Comparison of ENCODE assay signal across 26 mouse cellular contexts in genomic region chr1:90471806-90472205, GRCm38 (mm10).
A peak's percentile ranks its signal among the peaks of the same experiment; 100 is the strongest.
DNase-seq lines count a peak whose midpoint lies in the region; ATAC-seq lines count a peak whose summit lies in the region.
"Had no signal": no experiment of that assay in that cellular context is flagged by ENCODE, and none has a peak within 500 bp of the region (broad histone marks: within the 10 kb centered on the region; RNA-seq: fewer than 3 reads in every experiment).

No protein-coding gene starts in this region.

- no peaks in the 10 kb centered on the region for H3K36me3 ChIP-seq in forebrain, embryonic 10.5 days (replicated peaks)
- H3K36me3 ChIP-seq in forebrain, embryonic 12.5 days (replicated peaks) = no peaks in the 10 kb centered on the region
- no peaks in the 10 kb centered on the region for H3K36me3 ChIP-seq in kidney, embryonic 16.5 days (ENCODE audit: insufficient read depth, low read length)
- H3K36me3 ChIP-seq: embryonic facial prominence, embryonic 15.5 days; hindbrain, embryonic 12.5 days; midbrain, embryonic 12.5 days; neural tube, embryonic 12.5 days had no signal

- peaks cover 6% of the 10 kb centered on the region; the same call in 1 of the 2 replicates for H3K27me3 ChIP-seq in forebrain, embryonic 10.5 days (ENCODE audit: poor library complexity, severe bottlenecking)
- no peaks in the 10 kb centered on the region for H3K27me3 ChIP-seq in forebrain, embryonic 12.5 days
- no peaks in the 10 kb centered on the region for H3K27me3 ChIP-seq in kidney, embryonic 16.5 days (ENCODE audit: insufficient read depth, low read length)
- H3K27me3 ChIP-seq: embryonic facial prominence, embryonic 15.5 days; neural tube, embryonic 12.5 days had no signal

- 87% methylated on average over 13 of the region's 13 CpGs for WGBS in forebrain, embryonic 10.5 days
- WGBS in forebrain, embryonic 12.5 days = 91% methylated on average over 13 of the region's 13 CpGs
- WGBS in kidney, embryonic 16.5 days = 85% methylated on average over 13 of the region's 13 CpGs

- H3K4me3 ChIP-seq in forebrain, embryonic 10.5 days = no peak overlapping the region
- H3K4me3 ChIP-seq in forebrain, embryonic 12.5 days (replicated peaks) = no peak overlapping the region
- no peak overlapping the region for H3K4me3 ChIP-seq in kidney, embryonic 16.5 days (ENCODE audit: low read length)
- H3K4me3 ChIP-seq: embryonic facial prominence, embryonic 15.5 days; hindbrain, embryonic 12.5 days; midbrain, embryonic 12.5 days; neural tube, embryonic 12.5 days had no signal

- H3K9me3 ChIP-seq in forebrain, embryonic 10.5 days = no peaks in the 10 kb centered on the region
- no peaks in the 10 kb centered on the region for H3K9me3 ChIP-seq in forebrain, embryonic 12.5 days
- H3K9me3 ChIP-seq in kidney, embryonic 16.5 days (ENCODE audit: low read length) = no peaks in the 10 kb centered on the region
- H3K9me3 ChIP-seq: embryonic facial prominence, embryonic 15.5 days; hindbrain, embryonic 12.5 days; midbrain, embryonic 12.5 days; neural tube, embryonic 12.5 days had no signal

- peaks cover 77% of the 10 kb centered on the region for H3K4me1 ChIP-seq in forebrain, embryonic 10.5 days
- H3K4me1 ChIP-seq in forebrain, embryonic 12.5 days = peaks cover 39% of the 10 kb centered on the region
- H3K4me1 ChIP-seq in kidney, embryonic 16.5 days (ENCODE audit: insufficient read depth, low read length) = peaks cover 50% of the 10 kb centered on the region

- no peak overlapping the region for H3K9ac ChIP-seq in forebrain, embryonic 12.5 days
- H3K9ac ChIP-seq in kidney, embryonic 16.5 days (replicated peaks; ENCODE audit: low read length) = no peak overlapping the region
- H3K9ac ChIP-seq: embryonic facial prominence, embryonic 15.5 days; hindbrain, embryonic 12.5 days; midbrain, embryonic 12.5 days; neural tube, embryonic 12.5 days had no signal

- DNase-seq in forebrain, embryonic 10.5 days (ENCODE audit: extremely low spot score, low spot score) = no peak
- DNase-seq in kidney, adult 9 months = no peak
- peak; percentile 15 for DNase-seq in thymus, postnatal 4 days
- DNase-seq in thymus, postnatal 10 days (ENCODE audit: low spot score in 2 of 2) = no peak
- DNase-seq in urinary bladder, postnatal 10 days (ENCODE audit: low spot score) = no peak
- DNase-seq in layer of hippocampus, adult 11-12 months (ENCODE audit: low spot score) = no peak
- DNase-seq: adrenal gland, postnatal 25 days; cerebellum, adult 9-10 months; gastrocnemius, postnatal 14 days; heart, adult 11 months; heart, postnatal 10 days; left cerebral cortex, postnatal 4 days; lung, adult 2 months; lung, postnatal 14 days; right cerebral cortex, postnatal 14 days; thymus, adult 2 months had no signal

- H3K27ac ChIP-seq in forebrain, embryonic 10.5 days = 0 out of 2 replicates have a peak overlapping the region, but pooled peaks have one; percentile 85
- no peak overlapping the region for H3K27ac ChIP-seq in forebrain, embryonic 12.5 days
- H3K27ac ChIP-seq in kidney, embryonic 16.5 days (ENCODE audit: low read length) = 0 out of 2 replicates have a peak overlapping the region, but pooled peaks have one; percentile 26
- H3K27ac ChIP-seq: embryonic facial prominence, embryonic 15.5 days; hindbrain, embryonic 12.5 days; midbrain, embryonic 12.5 days; neural tube, embryonic 12.5 days; stomach, postnatal 0 days had no signal

- no peak for ATAC-seq in forebrain, embryonic 12.5 days (ENCODE audit: low FRiP score)
- ATAC-seq in kidney, embryonic 16.5 days (ENCODE audit: low FRiP score, low TSS enrichment) = no peak
- ATAC-seq: forebrain, embryonic 16.5 days had no signal

- no peak overlapping the region for H3K4me2 ChIP-seq in forebrain, embryonic 12.5 days
- no peak overlapping the region for H3K4me2 ChIP-seq in kidney, embryonic 16.5 days (replicated peaks; ENCODE audit: low read depth, low read length)
- H3K4me2 ChIP-seq: embryonic facial prominence, embryonic 15.5 days; heart, embryonic 11.5 days; hindbrain, embryonic 12.5 days; liver, embryonic 11.5 days; midbrain, embryonic 12.5 days; neural tube, embryonic 12.5 days had no signal
